Mouse (Mus musculus) spleen, postnatal 36 days (tissue): Measurements from ENCODE around the gene Uggt2.

Source experiments
- DNase-seq, 2 experiments: peaks; one replicate each; pipeline ENCODE4 v3.0.0; 2022; ENCODE audit warnings: low spot score in 2 of 2, mixed read lengths in 1 of 2

The Uggt2 gene

DNA sequence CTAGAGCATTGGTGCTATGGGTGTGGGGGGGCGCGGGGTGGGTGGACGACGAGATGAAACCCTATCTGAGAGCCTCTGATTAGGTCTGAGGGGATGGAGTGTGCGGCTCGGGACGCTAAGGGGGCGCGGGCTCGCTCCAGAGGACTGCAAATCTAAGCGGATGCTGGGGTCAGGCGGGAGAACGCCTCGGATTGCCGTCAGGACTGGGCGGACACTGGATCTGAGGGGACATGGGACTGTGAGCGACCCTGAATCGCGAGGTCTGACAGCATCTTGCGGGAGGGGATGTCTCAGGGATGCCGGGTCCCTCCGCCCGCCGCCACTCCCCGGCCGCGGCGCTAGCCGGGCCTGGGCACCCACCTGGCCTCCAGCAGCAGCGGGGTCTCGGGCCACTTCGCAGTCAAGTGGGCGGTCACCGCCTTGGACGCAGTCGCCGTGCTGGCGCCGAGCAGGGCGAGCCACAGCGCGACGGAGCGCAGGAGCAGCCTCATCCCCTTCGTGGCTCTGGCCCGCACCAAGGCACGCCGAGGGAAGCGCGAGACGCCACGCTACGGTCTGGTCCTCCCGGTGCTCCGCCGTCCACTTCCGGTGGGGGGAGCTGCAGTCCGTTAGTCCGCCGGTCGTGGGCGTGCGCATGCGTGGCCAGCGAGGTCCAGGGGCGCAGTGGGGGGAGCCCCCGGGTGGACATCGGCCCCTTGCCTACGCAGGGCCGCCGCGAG, at the start of gene Uggt2:
Gene Uggt2, minus strand, starts transcription at position 580 of the 719 bp plus-strand sequence.
- DNase-seq = no peak

DNA sequence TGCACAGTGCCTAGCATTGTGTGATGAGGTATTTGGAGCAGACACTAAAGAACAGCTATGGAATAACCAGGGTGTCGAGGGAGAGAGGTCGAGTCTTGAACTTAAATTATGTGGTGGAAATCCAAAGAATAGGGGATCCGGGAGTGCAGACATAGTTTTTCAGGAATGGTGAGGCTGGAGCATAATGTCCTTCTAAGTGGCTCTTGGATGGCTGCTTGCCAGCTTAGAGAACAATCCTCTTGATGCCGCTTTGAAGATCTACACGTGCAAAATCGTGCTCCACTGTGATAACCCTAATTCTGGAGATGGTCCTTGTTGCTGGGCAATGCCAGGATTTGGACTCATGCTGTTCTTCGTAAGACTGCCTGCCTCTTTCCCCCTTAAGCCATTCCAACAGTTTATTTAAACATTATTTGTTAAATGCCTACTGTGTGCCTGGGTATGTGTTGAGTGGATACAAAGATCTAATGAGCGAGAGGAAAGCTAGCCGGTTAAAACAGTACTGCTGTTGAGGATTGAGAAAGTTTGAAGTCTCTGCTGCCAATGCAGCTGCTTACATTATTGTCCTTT, 40.2 kb upstream of the Uggt2 start:
- DNase-seq = no peak

DNA sequence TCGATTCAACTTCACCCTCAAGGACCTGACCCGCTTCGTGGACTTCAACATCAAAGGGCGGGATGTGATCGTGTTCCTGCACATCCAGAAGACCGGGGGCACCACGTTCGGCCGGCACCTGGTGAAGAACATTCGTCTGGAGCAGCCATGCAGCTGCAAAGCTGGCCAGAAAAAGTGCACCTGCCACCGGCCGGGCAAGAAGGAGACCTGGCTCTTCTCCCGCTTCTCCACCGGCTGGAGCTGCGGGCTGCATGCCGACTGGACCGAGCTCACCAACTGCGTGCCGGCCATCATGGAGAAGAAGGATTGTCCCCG, 39.5 kb upstream of the Uggt2 start:
- no peak for DNase-seq

DNA sequence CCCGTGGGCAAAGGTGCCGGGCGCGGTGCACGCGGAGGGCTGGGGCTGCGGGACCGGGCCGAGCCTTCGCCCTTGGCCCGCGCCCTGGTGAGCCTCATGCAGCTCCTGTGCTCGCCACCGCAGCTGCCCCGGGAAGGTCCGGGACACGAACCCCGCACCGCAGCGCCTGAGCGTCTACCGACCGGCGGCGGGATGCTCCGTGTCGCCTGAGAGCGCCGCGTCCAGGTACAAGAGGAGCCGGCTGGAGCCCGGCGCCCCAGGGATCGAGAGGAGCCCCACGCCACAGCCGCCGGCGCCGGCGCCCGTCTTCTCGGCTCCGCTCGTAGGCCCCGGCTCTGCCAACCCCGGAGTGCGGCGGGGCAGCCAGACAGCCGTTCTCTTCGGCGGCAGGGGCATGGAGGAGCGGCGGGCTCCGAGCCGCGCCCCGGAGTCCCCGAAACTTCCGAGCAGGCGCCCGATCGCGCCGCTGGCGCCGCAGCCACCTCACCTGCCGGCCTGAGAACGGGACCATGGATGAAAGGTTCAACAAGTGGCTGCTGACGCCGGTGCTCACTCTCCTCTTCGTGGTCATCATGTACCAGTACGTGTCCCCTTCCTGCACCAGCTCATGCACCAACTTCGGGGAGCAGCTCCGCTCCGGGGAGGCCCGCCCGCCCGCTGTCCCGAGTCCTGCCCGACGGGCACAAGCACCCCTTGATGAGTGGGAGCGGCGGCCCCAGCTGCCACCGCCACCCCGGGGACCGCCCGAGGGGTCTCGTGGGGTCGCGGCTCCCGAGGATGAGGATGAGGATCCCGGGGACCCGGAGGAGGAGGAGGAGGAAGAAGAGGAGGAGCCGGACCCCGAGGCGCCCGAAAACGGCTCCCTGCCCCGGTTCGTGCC, 38.9 kb upstream of the Uggt2 start, which contains the start of gene Hs6st3:
Gene Hs6st3, plus strand, starts transcription at position 436 of the 880 bp plus-strand sequence.
- DNase-seq = no peak

DNA sequence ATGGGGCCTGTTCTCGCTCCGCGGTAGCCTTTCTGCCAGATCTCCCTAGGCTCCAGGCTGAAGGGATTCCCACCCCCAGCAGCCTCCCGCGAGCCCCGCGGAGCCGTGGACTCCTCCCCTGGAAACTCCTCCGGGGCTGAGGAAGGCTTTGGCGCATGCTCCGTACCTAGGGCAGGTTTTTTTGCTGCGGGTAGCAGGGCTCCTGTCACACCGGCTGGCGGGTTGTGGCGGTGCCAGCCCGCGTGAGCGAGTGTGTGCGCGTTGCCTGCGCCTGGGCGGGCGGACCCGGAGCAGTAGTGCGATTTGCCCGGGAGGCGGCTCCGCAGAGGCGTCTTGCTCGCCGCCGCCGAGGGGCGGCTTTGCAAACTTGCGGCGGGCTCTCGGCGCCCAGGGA, 38.3 kb upstream of the Uggt2 start:
- DNase-seq = no peak

DNA sequence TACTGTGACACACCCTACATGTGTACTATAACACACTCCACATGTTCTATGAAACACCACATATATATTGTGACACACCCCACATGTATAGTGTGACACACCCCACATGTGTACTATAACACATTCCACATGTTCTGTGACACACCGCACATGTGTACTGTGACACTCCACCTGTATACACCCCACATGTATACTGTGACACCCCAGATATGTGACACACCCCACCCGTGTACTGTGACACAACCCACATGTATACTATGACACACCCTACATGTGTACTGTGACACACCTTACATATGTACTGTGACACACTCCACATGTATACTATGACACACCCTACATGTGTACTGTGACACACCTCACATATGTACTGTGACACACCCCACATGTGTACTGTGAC, 28.1 kb upstream of the Uggt2 start:
- no peak for DNase-seq

DNA sequence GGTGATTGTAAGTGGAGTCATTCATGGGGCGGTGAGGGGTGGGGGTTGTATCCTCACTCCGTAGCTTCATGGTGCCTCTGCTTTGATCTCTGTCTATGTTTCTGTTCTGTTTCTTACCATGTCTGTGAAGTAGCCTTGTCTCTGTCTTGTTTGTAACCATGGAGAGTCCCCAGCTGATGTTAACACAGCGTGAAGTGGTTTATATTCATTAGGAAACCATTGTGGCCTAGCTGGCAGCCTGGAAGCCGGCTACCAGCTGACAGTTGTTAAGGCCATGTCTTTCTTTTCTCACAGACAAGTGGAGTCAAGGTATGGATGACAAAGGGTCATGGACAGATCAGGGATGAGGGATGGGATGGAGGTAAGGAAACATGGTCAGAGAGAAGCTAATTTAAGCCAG, 26.6 kb upstream of the Uggt2 start:
- no peak for DNase-seq

DNA sequence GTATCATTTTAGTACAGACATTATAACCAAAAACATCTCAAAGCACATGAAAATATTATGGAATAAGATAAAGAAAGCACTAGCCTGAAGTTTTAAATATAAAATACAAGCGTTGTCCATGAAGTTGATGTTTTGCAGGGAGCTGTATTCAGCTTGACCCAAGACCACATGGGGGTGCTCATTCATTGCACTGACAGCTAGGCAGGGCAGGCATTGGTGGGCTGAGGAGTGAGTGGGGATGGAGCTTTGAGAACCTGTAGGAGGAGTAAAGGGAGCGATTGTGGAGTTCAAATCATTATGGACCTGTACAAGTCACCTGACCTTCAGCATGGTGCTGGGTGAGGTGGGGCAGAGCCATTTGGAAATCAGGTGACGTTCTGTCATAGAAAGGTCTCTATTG, 24.8 kb upstream of the Uggt2 start:
- DNase-seq = no peak

DNA sequence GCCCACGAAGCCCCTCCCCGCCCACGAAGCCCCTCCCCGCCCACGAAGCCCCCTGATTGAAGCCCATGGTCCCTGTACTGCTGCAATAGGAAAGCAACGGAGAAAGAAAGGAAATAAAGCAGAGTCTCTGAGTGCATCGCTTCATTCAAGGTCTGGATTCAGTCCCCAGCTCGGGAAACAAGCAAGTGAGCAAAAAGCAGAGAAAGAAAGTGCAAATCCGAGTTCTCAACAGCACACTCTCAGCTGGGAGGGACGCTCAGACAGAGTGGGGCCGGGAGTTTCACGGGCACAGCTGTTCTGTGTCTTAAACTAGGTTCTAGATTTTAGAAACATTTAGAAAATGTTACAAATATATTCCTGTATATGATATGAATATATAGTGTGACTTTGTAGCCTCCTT, 24.4 kb upstream of the Uggt2 start:
- DNase-seq = no peak

DNA sequence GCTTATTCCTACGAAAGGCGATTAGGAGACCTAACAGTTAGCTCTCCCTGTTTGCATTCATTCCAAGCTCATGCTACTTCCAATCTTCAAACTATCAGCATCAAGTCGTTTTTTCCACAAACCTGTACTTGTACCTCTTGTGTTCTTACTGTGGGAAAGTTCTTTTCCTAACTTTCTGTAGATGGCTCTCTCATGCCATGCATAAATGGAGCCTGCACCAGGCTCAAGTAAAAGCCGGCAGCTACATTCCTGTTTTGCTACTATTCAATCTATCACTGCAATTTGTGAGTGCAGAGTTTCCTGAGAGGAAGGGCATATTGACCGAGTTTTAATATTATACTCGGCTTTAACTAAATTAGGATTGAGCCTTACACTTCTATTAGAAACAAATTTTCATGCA, 13.3 kb upstream of the Uggt2 start:
- no peak for DNase-seq

DNA sequence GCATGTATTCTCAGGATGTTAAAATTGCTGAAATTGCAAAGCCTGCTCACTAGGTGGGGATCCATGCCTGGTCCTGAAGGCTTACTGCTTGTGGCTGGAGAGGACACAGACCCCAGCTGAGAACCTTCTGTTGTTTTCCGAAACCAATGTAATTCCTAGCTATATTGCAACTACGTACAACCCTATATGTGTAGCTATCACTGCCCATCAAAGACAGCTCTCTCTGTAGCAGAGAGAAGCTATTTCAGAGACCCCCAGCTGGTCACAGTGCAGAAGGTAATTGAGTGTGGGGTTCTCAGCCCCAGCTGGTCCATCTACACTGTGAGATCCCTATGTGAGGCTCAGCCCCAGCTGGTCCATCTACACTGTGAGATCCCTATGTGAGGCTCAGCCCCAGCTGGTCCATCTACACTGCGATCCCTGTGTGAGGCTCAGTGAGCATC, 10.6 kb upstream of the Uggt2 start:
- DNase-seq = no peak

DNA sequence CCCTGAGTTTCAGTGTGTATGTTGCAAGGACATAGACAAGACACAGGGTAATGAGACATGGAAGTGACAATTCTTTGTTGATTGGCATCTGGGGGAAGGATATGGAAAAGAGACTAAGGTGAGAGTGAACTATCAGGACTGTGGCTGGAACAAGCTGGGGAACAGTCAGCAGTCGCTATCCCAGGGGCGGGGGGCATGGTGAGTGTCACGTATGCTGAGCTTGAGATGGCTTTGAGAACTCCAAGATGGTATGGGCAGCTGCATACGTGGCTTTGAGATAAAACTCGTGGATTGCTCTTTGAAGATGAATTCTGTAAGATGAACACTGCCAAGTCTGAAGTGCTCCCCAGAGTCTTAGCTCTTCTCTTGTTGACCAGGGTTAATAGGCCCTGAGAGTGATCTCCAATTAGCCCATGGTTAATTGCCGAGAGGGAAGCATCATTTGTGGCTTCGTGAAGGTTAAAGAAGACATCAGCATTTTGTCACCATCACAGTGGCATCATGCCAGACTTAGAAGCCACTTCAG, 9.6 kb upstream of the Uggt2 start:
- DNase-seq = no peak

DNA sequence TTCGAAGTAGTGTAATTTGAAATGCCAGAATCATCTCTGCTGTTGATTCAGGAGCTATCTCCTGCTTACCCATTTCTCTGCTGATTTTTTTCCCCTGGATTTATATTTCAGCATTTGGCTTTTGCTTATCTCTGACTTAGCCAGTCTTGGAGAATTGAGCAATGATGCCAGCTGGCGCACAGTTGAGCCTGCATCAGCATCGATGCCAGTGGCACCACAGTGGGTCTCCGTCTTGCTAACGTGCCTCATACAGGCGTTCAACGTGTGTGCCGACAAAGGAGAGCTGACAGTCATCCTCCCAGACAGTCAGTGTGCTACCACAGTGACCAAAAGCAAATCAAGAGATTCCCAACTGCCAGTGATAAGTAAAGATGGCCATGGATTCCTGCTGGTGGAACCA, 8.4 kb upstream of the Uggt2 start:
- no peak for DNase-seq

DNA sequence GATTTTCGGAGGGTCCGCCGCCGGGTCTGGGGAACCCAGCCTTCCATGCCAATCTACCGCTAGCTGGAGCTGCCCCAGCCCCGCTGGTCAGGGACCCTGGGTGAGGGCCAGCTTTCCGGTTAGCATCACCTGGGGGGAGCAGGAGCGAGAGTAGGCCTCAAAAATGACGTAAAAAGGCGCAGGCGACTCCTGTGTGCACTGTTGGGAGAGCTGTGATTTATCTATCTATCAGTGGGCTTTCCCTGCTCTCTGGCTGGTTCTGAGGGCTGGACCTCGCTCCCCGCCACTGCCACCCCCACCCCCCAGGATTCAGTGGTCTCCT, 301 bp upstream of the Uggt2 start:
- no peak for DNase-seq

DNA sequence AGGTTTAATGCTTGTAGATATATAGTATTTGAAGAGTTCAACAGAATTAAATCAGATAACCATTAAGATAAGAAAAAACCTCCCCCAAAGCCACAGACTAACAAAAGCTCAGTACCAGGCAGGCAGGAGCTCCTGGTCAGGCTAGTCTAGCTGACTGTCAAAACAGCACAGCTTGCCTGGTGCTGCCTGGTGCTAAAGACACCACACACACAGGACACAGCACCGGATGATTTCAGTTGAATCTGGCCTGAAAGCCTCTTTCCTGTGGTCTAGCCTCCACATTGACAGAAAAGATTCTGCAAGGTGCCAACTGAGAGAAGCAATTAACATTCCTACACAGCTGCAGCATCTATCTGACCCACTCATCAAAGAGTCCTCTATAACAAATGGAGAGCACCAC, 37.4 kb downstream of the Uggt2 start:
- no peak for DNase-seq

DNA sequence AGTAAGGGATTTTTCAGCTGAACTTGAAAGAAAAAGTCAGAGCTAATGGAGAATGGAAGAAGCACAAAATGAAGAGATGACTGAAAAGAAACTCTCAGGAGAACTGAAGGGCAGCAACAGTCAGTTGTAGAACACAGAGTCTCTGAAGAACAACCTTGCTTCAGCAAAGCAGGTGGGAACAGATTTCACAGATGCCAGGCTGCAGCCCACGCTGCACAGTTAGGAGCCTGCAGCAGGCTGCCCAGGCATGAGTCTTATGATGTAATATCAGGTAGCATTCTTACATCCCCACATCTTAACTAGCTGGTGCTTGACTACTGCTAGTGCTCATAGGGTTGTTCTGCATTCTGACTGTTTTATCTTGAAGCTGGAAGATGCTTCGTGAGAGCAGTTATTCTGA, 38.5 kb downstream of the Uggt2 start:
- DNase-seq = no peak

DNA sequence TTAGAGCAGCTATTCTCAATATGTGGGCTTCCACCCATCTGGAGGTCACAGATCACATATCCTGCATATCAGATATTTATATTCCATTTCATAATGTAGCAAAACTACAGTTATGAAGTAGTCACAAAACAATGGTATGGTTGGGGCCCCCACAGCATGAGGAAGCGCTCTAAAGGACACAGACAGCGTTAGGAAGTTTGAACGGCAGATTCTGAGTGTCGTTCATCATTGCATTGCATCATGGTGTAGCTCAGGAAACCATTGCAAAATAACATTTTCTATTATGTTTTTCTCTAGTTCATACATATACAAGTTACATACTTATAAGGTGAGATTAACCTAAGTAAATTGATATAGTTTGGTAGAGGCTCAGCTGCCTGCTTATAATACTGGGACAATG, 42.2 kb downstream of the Uggt2 start:
- DNase-seq = no peak

DNA sequence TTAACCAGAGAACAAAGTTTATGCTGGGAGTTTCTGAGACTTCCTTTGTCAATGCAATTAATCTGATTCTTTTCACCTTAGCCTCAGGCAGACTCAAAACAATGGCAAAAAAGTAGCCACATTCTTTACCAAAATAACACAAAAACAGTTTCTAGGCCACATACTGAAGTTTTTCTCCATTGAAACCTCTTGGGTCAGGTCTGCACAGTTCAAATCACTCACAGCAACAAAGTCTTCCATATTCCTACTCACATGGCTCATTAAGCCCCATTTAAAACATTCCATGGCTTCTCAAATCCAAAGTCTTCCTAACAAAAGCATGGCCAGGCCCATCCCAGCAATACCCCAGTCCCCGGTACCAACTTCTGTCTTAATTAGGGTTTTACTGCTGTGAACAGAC, 46.3 kb downstream of the Uggt2 start:
- no peak for DNase-seq

DNA sequence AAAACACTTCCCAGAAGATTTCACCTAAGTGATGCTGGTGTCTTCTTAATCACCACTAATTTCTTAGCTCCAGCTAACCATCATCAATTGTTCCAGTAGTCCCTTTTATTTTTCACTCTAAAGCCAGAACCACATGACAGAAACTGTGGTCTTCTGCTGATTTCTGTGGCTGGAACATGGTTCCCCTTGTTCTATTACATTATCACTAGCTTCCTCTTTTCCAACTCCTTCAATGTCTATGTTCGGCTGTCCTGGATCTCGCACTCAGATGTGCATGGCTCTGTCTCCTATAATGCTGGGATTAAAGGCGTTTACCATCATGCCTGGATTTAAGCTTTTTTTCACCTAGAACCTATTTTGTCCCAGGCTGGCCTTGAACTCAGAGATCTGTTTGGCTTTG, 46.9 kb downstream of the Uggt2 start:
- no peak for DNase-seq

DNA sequence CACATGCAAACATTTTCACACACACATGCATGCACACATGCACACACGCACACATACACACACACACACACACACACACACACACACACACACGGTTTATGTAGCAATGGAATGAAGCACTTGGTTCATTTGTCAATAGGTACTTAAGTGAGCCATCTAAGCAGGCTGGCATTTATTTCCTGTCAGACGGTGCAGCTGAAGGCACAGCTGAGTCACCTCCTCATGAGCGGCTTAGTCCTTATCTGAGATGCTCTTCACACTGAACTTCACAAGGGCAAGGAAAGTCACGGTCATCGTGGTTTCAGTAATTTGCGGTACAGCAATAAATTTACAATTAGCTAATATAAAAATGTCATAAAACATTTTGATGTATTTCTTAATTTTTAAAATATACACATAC, 55.5 kb downstream of the Uggt2 start:
- no peak for DNase-seq

DNA sequence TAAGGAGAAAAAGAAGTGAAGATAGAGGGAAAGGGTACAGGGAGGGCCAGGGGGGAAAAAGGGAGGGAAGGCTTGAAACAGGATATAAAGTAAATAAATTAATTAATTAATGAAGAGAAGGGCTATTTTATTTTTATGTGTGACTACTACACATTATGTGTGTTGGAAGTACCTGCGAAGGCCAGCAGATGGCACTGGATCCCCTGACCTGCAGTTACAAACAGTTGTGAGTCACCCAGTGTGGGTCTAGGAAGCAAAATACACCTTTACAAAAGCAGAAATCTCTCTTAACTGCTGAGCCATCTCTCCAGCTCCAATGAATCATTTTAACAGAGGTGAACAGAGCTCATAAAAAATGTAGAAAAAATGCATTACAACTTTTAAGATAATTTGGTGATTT, 59.0 kb downstream of the Uggt2 start:
- no peak for DNase-seq

DNA sequence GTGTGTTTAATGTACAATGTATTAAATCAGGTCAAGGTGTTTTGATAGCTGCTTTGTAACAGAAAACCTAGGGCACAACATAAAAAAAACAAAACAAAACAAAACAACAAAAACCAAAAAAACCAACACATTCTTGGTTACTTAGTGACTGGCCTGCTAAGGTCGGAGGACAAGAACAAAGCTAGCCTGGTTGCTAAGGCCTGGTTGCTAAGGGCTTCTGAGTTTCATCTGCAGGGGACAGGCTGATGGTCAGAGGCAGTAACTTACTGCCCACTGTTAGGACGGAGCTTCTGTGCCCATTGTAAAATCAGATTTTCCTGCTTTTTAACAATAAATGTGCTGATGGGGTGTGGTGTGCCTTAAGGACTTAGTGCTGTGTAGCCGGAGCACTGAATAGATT, 61.5 kb downstream of the Uggt2 start:
- no peak for DNase-seq
